Mouse (Mus musculus): ENCODE data around the gene Srebf1.
A peak's percentile ranks its signal among the peaks of the same experiment; 100 is the strongest.

Srebf1 gene

GRCm38 (mm10) chr11:60233235-60233634, 10.9 kb upstream of the Srebf1 start:
- peak; percentile 75 to 87 for DNase-seq

GRCm38 (mm10) chr11:60232441-60233058, 10.2 kb upstream of the Srebf1 start:
- DNase-seq, result no peak

- DNase-seq, result no peak
Observed at GRCm38 (mm10) chr11:60231951-60232350, 9.6 kb upstream of the Srebf1 start.

GRCm38 (mm10) chr11:60231326-60231725, 8.9 kb upstream of the Srebf1 start:
- DNase-seq, result peak in 1 of 2 experiments; percentile 57

- no peak for DNase-seq
Observed at GRCm38 (mm10) chr11:60230512-60230911, 8.1 kb upstream of the Srebf1 start.

- no peak for DNase-seq
Observed at GRCm38 (mm10) chr11:60229821-60230220, 7.4 kb upstream of the Srebf1 start.

- DNase-seq, result no peak
Observed at GRCm38 (mm10) chr11:60228525-60228924, 6.1 kb upstream of the Srebf1 start.

- DNase-seq, result no peak
Observed at GRCm38 (mm10) chr11:60225874-60226273, 3.5 kb upstream of the Srebf1 start.

GRCm38 (mm10) chr11:60224676-60225075, 2.3 kb upstream of the Srebf1 start:
- DNase-seq, result no peak

- no peak for DNase-seq
Observed at GRCm38 (mm10) chr11:60222085-60222468, 304 bp downstream of the Srebf1 start.

GRCm38 (mm10) chr11:60221425-60221824, 956 bp downstream of the Srebf1 start:
- no peak for DNase-seq

- peak; percentile 72 to 85 for DNase-seq
Observed at GRCm38 (mm10) chr11:60220291-60220804, 2.0 kb downstream of the Srebf1 start.

GRCm38 (mm10) chr11:60219609-60220008, 2.8 kb downstream of the Srebf1 start:
- no peak for DNase-seq

- DNase-seq, result no peak
Observed at GRCm38 (mm10) chr11:60217467-60217866, 4.9 kb downstream of the Srebf1 start.

GRCm38 (mm10) chr11:60216671-60217070, 5.7 kb downstream of the Srebf1 start:
- DNase-seq, result no peak

- no peak for DNase-seq
Observed at GRCm38 (mm10) chr11:60213266-60213665, 9.1 kb downstream of the Srebf1 start.

- DNase-seq, result no peak
Observed at GRCm38 (mm10) chr11:60211761-60212160, 10.6 kb downstream of the Srebf1 start.

- no peak for DNase-seq
Observed at GRCm38 (mm10) chr11:60211152-60211551, 11.2 kb downstream of the Srebf1 start.

- DNase-seq, result peak; percentile 79
Observed at GRCm38 (mm10) chr11:60210305-60210724, 12.1 kb downstream of the Srebf1 start.

GRCm38 (mm10) chr11:60209933-60210249, 12.5 kb downstream of the Srebf1 start:
- no peak for DNase-seq

GRCm38 (mm10) chr11:60209217-60209932, 13.0 kb downstream of the Srebf1 start:
- peak; percentile 88 for DNase-seq

- no peak for DNase-seq
Observed at GRCm38 (mm10) chr11:60208712-60209111, 13.7 kb downstream of the Srebf1 start.

- DNase-seq, result no peak
Observed at GRCm38 (mm10) chr11:60208201-60208600, 14.2 kb downstream of the Srebf1 start.

GRCm38 (mm10) chr11:60206207-60206606, 16.2 kb downstream of the Srebf1 start:
- DNase-seq, result no peak

- DNase-seq, result no peak
Observed at GRCm38 (mm10) chr11:60205026-60205425, 17.4 kb downstream of the Srebf1 start.
